Mouse (Mus musculus): ENCODE results near the gene Cys1. TPM values are rescaled to one million over a fixed set of nuclear protein-coding genes. Genes with fewer than 3 reads are reported as not detected.
A peak's percentile ranks its signal among the peaks of the same experiment; 100 is the strongest.
"Not testable (repeated sequence)": the region's sequence is repeated elsewhere in the genome, so short reads cannot be mapped to it uniquely, and the experiment has no call there.

Cys1 gene
- polyA plus RNA-seq, 1 experiment from 2014 or later, result 116 TPM

- ATAC-seq, result peak; percentile 92
- ChIA-PET CTCF (interaction anchor here (1.7 kb wide), 1 partner anchor 48 kb away, joined by 3 read pairs; no protein-coding TSS in a partner anchor), POLR2A (interaction anchor here (1.4 kb wide), 1 partner anchor 28 kb away, joined by 3 read pairs; no protein-coding TSS in a partner anchor)
- no peak for TF ChIP-seq CTCF (IDR thresholded peaks at IDR 0.05)
- no peaks in the 10 kb centered on the region for H3K27me3 ChIP-seq
- in situ Hi-C loops (cut with MboI; ENCODE audit: low pct_unique_long_range_greater_than_20kb), result no loop called here
- peak; percentile 56 for DNase-seq (ENCODE audit: low read depth, low spot score)
These were observed 30.5 kb downstream of the Cys1 start, which contains the start of gene Klf11 for GRCm38 (mm10) chr12:24651063-24651557. Gene Klf11, plus strand, starts transcription at chr12:24651274.

- ChIA-PET POLR2A (interaction anchor here (1.4 kb wide), 1 partner anchor 29 kb away, joined by 3 read pairs; no protein-coding TSS in a partner anchor), CTCF (interaction anchor here (1.0 kb wide), 1 partner anchor 50 kb away, joined by 4 read pairs; no protein-coding TSS in a partner anchor)
- DNase-seq (ENCODE audit: low read depth, low spot score) (no peak), ATAC-seq (peak; percentile 0)
- no peaks in the 10 kb centered on the region for H3K27me3 ChIP-seq
- no peak for TF ChIP-seq CTCF (IDR thresholded peaks at IDR 0.05)
- in situ Hi-C loops (cut with MboI; ENCODE audit: low pct_unique_long_range_greater_than_20kb), result no loop called here
These were observed 31.1 kb downstream of the Cys1 start for GRCm38 (mm10) chr12:24650415-24651062.

GRCm38 (mm10) chr12:24648094-24648493 is 33.5 kb downstream of the Cys1 start:
- no peak for ATAC-seq

GRCm38 (mm10) chr12:24645901-24646300 is 35.7 kb downstream of the Cys1 start:
- POLR2A ChIA-PET, result interaction anchor here (0.7 kb wide), 1 partner anchor 36 kb away, joined by 4 read pairs; no protein-coding TSS in a partner anchor
- DNase-seq (ENCODE audit: low read depth, low spot score), result no peak
- H3K27me3 ChIP-seq, result no peaks in the 10 kb centered on the region
- CTCF ChIA-PET, result no interaction called here
- in situ Hi-C loops (cut with MboI; ENCODE audit: low pct_unique_long_range_greater_than_20kb), result no loop called here
- no peak for TF ChIP-seq CTCF (IDR thresholded peaks at IDR 0.05)
- ATAC-seq, result no peak

More at GRCm38 (mm10) chr12:24648094-24648493, 33.5 kb downstream of the Cys1 start:
- CTCF ChIA-PET, result interaction anchor here (1.5 kb wide), 1 partner anchor 45 kb away, joined by 4 read pairs; no protein-coding TSS in a partner anchor
- DNase-seq (ENCODE audit: low read depth, low spot score), result no peak
- POLR2A ChIA-PET, result no interaction called here
- no peaks in the 10 kb centered on the region for H3K27me3 ChIP-seq
- in situ Hi-C loops (cut with MboI; ENCODE audit: low pct_unique_long_range_greater_than_20kb), result no loop called here
- no peak for TF ChIP-seq CTCF (IDR thresholded peaks at IDR 0.05)

GRCm38 (mm10) chr12:24644125-24644571 is 37.5 kb downstream of the Cys1 start:
- peak; percentile 61 for ATAC-seq
- no peak for TF ChIP-seq CTCF (IDR thresholded peaks at IDR 0.05)
- in situ Hi-C loops (cut with MboI; ENCODE audit: low pct_unique_long_range_greater_than_20kb), result no loop called here
- CTCF ChIA-PET, result no interaction called here
- H3K27me3 ChIP-seq, result no peaks in the 10 kb centered on the region
- POLR2A ChIA-PET, result no interaction called here
- no peak for DNase-seq (ENCODE audit: low read depth, low spot score)

- no peak for TF ChIP-seq CTCF (IDR thresholded peaks at IDR 0.05)
- ATAC-seq, result peak; percentile 58
- ChIA-PET POLR2A (no interaction called here), CTCF (interaction anchor here (0.9 to 1.6 kb wide), 4 partner anchors 12 to 67 kb away, joined by 3 to 8 read pairs (median 3); no protein-coding TSS in a partner anchor)
- in situ Hi-C loops (cut with MboI; ENCODE audit: low pct_unique_long_range_greater_than_20kb), result no loop called here
- H3K27me3 ChIP-seq, result no peaks in the 10 kb centered on the region
- DNase-seq (ENCODE audit: low read depth, low spot score), result peak; percentile 35
These were observed 39.2 kb downstream of the Cys1 start for GRCm38 (mm10) chr12:24642370-24642802.

GRCm38 (mm10) chr12:24638787-24639186 is 42.8 kb downstream of the Cys1 start:
- CTCF ChIA-PET; H3K27me3 ChIP-seq; in situ Hi-C loops (cut with MboI; ENCODE audit: low pct_unique_long_range_greater_than_20kb); ATAC-seq; POLR2A ChIA-PET; DNase-seq (ENCODE audit: low read depth, low spot score): not testable (repeated sequence)

GRCm38 (mm10) chr12:24634648-24635047 is 47.0 kb downstream of the Cys1 start:
- in situ Hi-C loops (cut with MboI; ENCODE audit: low pct_unique_long_range_greater_than_20kb), result no loop called here
- TF ChIP-seq CTCF (IDR thresholded peaks at IDR 0.05), result no peak
- no peaks in the 10 kb centered on the region for H3K27me3 ChIP-seq
- ChIA-PET CTCF (interaction anchor here (0.7 to 1.0 kb wide), 2 partner anchors 19 to 31 kb away, joined by 3 read pairs; no protein-coding TSS in a partner anchor), POLR2A (no interaction called here)
- ATAC-seq (no peak), DNase-seq (ENCODE audit: low read depth, low spot score) (no peak)

- POLR2A ChIA-PET, result no interaction called here
- H3K27me3 ChIP-seq, result no peaks in the 10 kb centered on the region
- no peak for TF ChIP-seq CTCF (IDR thresholded peaks at IDR 0.05)
- CTCF ChIA-PET, result interaction anchor here (0.7 to 1.0 kb wide), 2 partner anchors 20 to 31 kb away, joined by 3 read pairs; no protein-coding TSS in a partner anchor
- DNase-seq (ENCODE audit: low read depth, low spot score) (no peak), ATAC-seq (no peak)
- in situ Hi-C loops (cut with MboI; ENCODE audit: low pct_unique_long_range_greater_than_20kb), result no loop called here
These were observed 47.4 kb downstream of the Cys1 start for GRCm38 (mm10) chr12:24634212-24634611.

- TF ChIP-seq CTCF (IDR thresholded peaks at IDR 0.05), result no peak
- ATAC-seq, result no peak
- no peaks in the 10 kb centered on the region for H3K27me3 ChIP-seq
- ChIA-PET POLR2A (no interaction called here), CTCF (interaction anchor here (1.0 kb wide), 1 partner anchor 31 kb away, joined by 3 read pairs; no protein-coding TSS in a partner anchor)
- in situ Hi-C loops (cut with MboI; ENCODE audit: low pct_unique_long_range_greater_than_20kb), result no loop called here
- no peak for DNase-seq (ENCODE audit: low read depth, low spot score)
These were observed 47.8 kb downstream of the Cys1 start for GRCm38 (mm10) chr12:24633753-24634191.

- POLR2A ChIA-PET, result no interaction called here
- in situ Hi-C loops (cut with MboI; ENCODE audit: low pct_unique_long_range_greater_than_20kb), result no loop called here
These were observed 49.2 kb downstream of the Cys1 start for GRCm38 (mm10) chr12:24632404-24632803.

More at GRCm38 (mm10) chr12:24632404-24632803, 49.2 kb downstream of the Cys1 start:
- DNase-seq (ENCODE audit: low read depth, low spot score), result no peak
- ATAC-seq, result no peak
- no peak for TF ChIP-seq CTCF (IDR thresholded peaks at IDR 0.05)
- H3K27me3 ChIP-seq, result no peaks in the 10 kb centered on the region
- CTCF ChIA-PET, result interaction anchor here (1.0 kb wide), 1 partner anchor 24 kb away, joined by 3 read pairs; no protein-coding TSS in a partner anchor

Data from Patski (cell line).